Mouse (Mus musculus) limb, embryonic 11.5 days (tissue): ENCODE results near the gene Mxd4. TPM values are rescaled to one million over a fixed set of nuclear protein-coding genes. Genes with fewer than 3 reads are reported as not detected.

Experiments
- ATAC-seq: fragments of 200-750 bp; cut with Nextera tagmentation; 2 replicates; pipeline ENCODE4 v1.8.0; 2017; ENCODE audit warnings: low read depth; ENCODE audit not compliant: insufficient number of reproducible peaks, low FRiP score, low TSS enrichment
- DNase-seq: peaks from one replicate; pipeline ENCODE4 v3.0.0-alpha.2; 2015; ENCODE audit warnings: low spot score
- H3K27ac ChIP-seq: fragments of 300-500 bp; sonication (generic); replicated peaks from 2 replicates; pipeline ENCODE4 v1.5.1; 2014; ENCODE audit warnings: low read depth, mild to moderate bottlenecking, low read length
- H3K27me3 ChIP-seq: fragments of 300-500 bp; sonication (generic); 2 replicates; pipeline ENCODE4 v1.6.1; 2014; ENCODE audit warnings: mild to moderate bottlenecking, low read length, mixed read lengths; ENCODE audit not compliant: control insufficient read depth, insufficient read depth
- H3K36me3 ChIP-seq: fragments of 300-500 bp; sonication (generic); 2 replicates; pipeline ENCODE4 v1.6.1; 2014; ENCODE audit warnings: mild to moderate bottlenecking, low read length, moderate library complexity, mixed read lengths; ENCODE audit not compliant: control insufficient read depth, insufficient read depth
- H3K4me1 ChIP-seq: fragments of 300-500 bp; sonication (generic); 2 replicates; pipeline ENCODE4 v1.6.1; 2014; ENCODE audit warnings: low read length, mixed read lengths; ENCODE audit not compliant: control insufficient read depth, insufficient read depth
- H3K4me2 ChIP-seq: fragments of 300-500 bp; sonication (generic); 2 replicates; pipeline ENCODE4 v1.6.1; 2014; ENCODE audit warnings: low read depth, mild to moderate bottlenecking, moderate library complexity; ENCODE audit not compliant: severe bottlenecking
- H3K4me3 ChIP-seq: fragments of 300-500 bp; sonication (generic); 2 replicates; pipeline ENCODE4 v1.5.1; 2014; ENCODE audit warnings: low read depth, low read length
- H3K9ac ChIP-seq: fragments of 300-500 bp; sonication (generic); 2 replicates; pipeline ENCODE4 v1.6.1; 2014; ENCODE audit warnings: mild to moderate bottlenecking, low read length
- H3K9me3 ChIP-seq: fragments of 300-500 bp; sonication (generic); 2 replicates; pipeline ENCODE4 v1.6.1; 2016; ENCODE audit warnings: low read length; ENCODE audit not compliant: control insufficient read depth
- WGBS: fragments of 180-500 bp; shearing (Covaris S2); extraction: QIAGEN DNeasy Blood & Tissue Kit; methylation state at CpG from one replicate; pipeline ENCODE4 v1.1.7; 2014; 5-methylcytosine and 5-hydroxymethylcytosine counted together
- polyA plus RNA-seq: library from polyadenylated mRNA; unstranded; fragments of >200 nt; fragmentation: Nextera tagmentation; extraction: Ambion mirVana; gene quantifications from 2 replicates; pipeline ENCODE4 v1.2.1, GENCODE M21; 2014

Mxd4 gene
- polyA plus RNA-seq, 1 experiment from 2014 or later, result 28.3 TPM

GRCm38 (mm10) chr5:34139751-34140150, 47.8 kb downstream of the Mxd4 start:
- H3K27me3 ChIP-seq, result no peaks in the 10 kb centered on the region
- no peak overlapping the region for H3K9ac ChIP-seq
- no peaks in the 10 kb centered on the region for H3K36me3 ChIP-seq
- DNase-seq, result peak; percentile 29
- H3K27ac ChIP-seq, result no peak overlapping the region
- H3K9me3 ChIP-seq, result no peaks in the 10 kb centered on the region
- H3K4me2 ChIP-seq, result no peak overlapping the region
- H3K4me1 ChIP-seq, result no peaks in the 10 kb centered on the region
- 6% methylated on average over 1 of the region's 1 CpGs for WGBS
- ATAC-seq, result no peak
- no peak overlapping the region for H3K4me3 ChIP-seq

- no peaks in the 10 kb centered on the region for H3K4me1 ChIP-seq
- H3K36me3 ChIP-seq, result no peaks in the 10 kb centered on the region
- no peak for DNase-seq
- no peak overlapping the region for H3K27ac ChIP-seq
- no peak overlapping the region for H3K4me2 ChIP-seq
- H3K9ac ChIP-seq, result no peak overlapping the region
- H3K9me3 ChIP-seq, result no peaks in the 10 kb centered on the region
- H3K4me3 ChIP-seq, result no peak overlapping the region
- no peak for ATAC-seq
- H3K27me3 ChIP-seq, result no peaks in the 10 kb centered on the region
- 78% methylated on average over 2 of the region's 2 CpGs for WGBS
Observed at GRCm38 (mm10) chr5:34132731-34133130, 54.8 kb downstream of the Mxd4 start.

- DNase-seq, result peak; percentile 27
- 29% methylated on average over 1 of the region's 1 CpGs for WGBS
Observed at GRCm38 (mm10) chr5:34124131-34124530, 63.4 kb downstream of the Mxd4 start.

More at GRCm38 (mm10) chr5:34124131-34124530, 63.4 kb downstream of the Mxd4 start:
- Histone ChIP-seq H3K4me1 (no peaks in the 10 kb centered on the region), H3K27ac (no peak overlapping the region), H3K27me3 (no peaks in the 10 kb centered on the region), H3K4me2 (no peak overlapping the region), H3K36me3 (no peaks in the 10 kb centered on the region), H3K4me3 (no peak overlapping the region), H3K9me3 (no peaks in the 10 kb centered on the region), H3K9ac (no peak overlapping the region)
- ATAC-seq, result no peak

Other genes starting within 250 kb of the Mxd4 start
- 150 and 154 TPM in 2 replicates for gene Gm1673, start 204.3 kb downstream of the Mxd4 start, polyA plus RNA-seq
- 0.09 and 0.21 TPM in 2 replicates for gene Nat8l, start 191.7 kb downstream of the Mxd4 start, polyA plus RNA-seq
- 0.62 and 0.81 TPM in 2 replicates for gene Poln, start 18.3 kb downstream of the Mxd4 start, polyA plus RNA-seq
- 55.9 and 57.0 TPM in 2 replicates for gene Haus3, start 18.2 kb downstream of the Mxd4 start, polyA plus RNA-seq
- gene Zfyve28, start 100.7 kb upstream of the Mxd4 start, polyA plus RNA-seq, result 0.37 and 0.61 TPM in 2 replicates
- not detected in 2 replicates for gene Cfap99, start 100.9 kb upstream of the Mxd4 start, polyA plus RNA-seq
- 187 and 206 TPM in 2 replicates for gene Rnf4, start 148.6 kb upstream of the Mxd4 start, polyA plus RNA-seq
- 15.3 and 16.5 TPM in 2 replicates for gene Fam193a, start 182.2 kb upstream of the Mxd4 start, polyA plus RNA-seq